Mouse (Mus musculus): Measurements from ENCODE around the gene Sympk.

Sympk gene

DNA sequence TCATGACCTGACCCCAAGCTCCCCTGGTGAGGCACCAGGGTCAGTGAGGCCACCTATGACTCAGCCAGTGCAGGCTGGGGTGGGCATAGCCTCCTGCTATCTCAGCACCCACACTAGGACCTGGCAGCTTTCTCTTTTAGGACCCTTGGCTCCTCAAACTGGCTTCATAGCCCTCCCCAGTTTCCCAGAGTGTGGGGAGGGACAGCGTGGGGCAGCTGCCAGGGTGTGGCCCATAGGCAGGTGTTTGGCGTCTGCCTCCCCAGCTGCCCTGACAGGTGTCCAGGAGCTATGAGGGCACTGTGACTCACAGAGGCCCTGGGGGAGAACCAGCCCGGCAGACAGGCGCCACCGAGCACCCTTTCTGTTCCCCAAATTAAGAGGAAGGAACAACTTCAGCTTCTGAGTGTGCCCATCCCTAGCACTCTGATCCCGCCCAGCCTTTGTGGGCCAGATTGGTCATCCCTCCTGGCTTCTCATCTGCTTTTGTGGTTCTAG lies 60.1 kb downstream of the Sympk start:
- DNase-seq = peak in 1 of 2 experiments; percentile 17

DNA sequence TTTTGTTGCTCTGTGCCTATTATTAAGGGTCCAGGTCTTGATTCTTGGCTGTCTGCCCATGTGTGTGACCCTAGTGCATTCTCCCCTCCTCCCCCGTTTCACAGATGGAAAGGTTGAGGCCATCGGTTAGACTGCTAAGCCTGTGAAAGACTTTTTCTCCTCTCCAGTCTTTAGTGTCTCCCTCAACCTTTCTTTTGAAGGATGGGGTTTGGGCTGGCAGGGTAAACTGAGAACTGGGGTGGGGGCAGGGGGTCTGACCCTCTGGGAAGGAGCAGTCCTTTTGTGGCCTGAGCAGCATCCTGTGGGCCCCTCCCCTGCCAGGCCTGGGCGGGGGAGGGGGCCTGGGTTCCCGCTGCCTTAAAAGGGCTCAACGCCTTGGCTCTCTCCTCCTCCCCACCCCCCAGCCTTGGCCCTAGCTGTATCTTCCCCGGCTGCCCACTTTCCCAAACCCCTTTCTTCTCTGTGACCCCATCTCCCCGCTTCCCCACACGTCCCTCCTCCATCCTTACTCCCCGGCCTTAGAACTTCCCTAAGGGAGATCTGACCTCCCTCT lies 60.8 kb downstream of the Sympk start:
- DNase-seq = peak in 1 of 2 experiments; percentile 24

DNA sequence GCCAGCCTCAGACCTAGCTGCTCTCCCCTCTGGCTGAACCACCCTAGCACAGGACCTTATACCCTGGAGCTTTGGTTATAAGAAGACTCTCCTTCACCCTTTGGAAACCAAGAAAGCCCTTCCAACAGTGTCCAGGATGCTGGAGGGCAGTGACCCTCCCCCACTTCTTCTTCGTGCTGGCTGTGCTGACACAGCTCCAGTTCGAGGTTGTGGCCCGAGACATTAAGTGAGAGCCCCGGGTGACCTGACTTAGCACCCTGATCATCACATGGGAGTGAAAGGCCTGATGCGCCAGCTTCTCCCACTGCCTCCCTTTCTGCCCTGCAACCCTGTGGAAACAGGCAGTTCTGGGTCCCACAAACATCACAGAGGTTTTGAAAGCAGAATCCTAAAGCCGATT lies 61.3 kb downstream of the Sympk start:
- no peak for DNase-seq

DNA sequence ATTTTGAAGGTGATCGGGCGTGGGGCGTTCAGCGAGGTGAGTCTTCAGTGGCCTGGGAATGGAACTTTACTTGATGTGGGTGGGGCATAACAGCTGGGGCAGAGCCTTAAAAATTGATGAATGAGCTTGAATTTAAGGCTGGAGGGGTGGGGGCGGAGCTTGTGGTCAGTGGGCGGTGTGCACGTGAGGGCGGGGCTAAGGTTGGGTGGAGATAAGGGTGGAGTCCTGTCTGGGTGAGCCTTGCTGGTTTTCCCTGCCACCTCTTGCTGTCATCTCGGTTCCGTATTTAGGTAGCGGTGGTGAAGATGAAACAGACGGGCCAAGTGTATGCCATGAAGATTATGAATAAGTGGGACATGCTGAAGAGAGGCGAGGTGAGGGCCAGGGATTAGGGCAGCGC lies 61.9 kb downstream of the Sympk start:
- DNase-seq = peak in 1 of 2 experiments; percentile 40

DNA sequence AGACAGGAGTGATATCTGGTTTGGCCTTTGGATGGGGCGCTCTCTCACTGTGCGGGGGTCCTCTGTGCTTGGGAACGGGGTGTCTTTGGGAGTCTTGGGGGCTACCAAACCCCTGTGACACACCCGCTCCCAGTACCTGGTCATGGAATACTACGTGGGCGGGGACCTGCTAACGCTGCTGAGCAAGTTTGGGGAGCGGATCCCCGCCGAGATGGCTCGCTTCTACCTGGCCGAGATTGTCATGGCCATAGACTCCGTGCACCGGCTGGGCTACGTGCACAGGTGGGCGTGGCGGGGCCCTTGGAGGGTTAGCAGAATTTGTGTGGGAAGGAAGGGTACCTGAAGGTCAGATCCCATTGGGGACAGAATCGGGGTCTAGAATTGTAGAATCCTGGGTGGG lies 62.6 kb downstream of the Sympk start:
- DNase-seq = peak in 1 of 2 experiments; percentile 14

DNA sequence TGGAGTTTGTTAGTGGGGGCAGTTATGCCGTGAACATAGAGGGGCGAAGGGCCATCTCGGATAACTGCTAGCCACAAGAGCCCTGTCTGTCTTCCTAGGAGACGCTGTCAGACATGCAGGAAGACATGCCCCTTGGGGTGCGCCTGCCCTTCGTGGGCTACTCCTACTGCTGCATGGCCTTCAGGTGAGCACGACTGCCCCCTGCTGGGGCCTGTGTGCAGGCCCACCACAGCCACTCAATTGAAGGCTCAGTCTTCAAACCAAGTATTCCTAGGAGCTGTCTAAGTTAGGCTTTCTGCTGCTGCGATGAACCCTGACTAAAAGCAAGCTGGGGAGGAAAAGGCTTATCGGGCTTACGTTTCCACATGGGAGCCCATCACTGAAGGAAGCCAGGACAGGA lies 64.6 kb downstream of the Sympk start:
- DNase-seq = peak; percentile 74 to 79

DNA sequence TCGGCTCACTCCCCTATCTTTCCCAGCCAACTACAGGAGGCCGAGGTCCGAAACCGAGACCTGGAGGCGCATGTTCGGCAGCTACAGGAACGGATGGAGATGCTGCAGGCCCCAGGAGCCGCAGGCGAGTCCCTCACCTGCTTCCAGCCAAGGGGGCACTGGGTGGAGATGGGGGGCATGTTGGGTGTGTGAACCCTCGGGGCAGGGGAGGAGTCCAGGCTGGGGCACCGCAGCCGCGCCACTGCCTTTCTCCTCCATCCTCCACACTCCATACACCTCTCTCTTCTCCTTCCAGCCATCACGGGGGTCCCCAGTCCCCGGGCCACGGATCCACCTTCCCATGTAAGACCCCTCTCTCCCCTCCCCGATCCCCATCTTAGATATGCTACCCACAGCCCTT lies 67.7 kb downstream of the Sympk start:
- DNase-seq = no peak

DNA sequence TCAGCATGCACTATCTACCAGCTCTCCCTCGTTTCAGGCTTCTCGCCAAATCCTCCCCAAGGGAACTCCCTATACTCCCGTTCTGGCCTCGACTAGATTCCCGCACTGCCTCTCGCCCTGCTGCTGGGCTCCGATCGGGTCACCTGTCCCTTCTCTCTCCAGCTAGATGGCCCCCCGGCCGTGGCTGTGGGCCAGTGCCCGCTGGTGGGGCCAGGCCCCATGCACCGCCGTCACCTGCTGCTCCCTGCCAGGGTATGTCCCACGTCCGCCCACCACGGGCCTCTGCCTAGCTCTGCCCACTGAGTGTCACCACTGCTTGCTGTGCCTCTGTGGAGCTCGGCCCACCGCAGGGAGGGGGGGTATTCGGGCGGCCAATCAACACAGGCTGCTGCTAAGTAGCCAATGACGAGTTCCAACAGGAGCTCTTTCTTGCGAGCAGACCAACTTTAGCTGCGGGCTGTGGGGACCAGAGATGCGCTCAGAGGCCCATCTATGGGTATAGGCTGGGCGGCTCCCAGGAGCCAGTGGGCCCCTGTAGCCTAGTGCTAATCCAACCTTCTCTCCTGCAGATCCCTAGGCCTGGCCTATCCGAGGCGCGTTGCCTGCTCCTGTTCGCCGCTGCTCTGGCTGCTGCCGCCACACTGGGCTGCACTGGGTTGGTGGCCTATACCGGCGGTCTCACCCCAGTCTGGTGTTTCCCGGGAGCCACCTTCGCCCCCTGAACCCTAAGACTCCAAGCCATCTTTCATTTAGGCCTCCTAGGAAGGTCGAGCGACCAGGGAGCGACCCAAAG lies 68.4 kb downstream of the Sympk start:
- DNase-seq = peak; percentile 61 to 65

DNA sequence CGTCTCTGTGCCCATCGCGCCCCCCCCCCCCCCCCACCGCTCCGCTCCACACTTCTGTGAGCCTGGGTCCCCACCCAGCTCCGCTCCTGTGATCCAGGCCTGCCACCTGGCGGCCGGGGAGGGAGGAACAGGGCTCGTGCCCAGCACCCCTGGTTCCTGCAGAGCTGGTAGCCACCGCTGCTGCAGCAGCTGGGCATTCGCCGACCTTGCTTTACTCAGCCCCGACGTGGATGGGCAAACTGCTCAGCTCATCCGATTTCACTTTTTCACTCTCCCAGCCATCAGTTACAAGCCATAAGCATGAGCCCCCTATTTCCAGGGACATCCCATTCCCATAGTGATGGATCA lies 69.0 kb downstream of the Sympk start:
- peak; percentile 86 for DNase-seq

DNA sequence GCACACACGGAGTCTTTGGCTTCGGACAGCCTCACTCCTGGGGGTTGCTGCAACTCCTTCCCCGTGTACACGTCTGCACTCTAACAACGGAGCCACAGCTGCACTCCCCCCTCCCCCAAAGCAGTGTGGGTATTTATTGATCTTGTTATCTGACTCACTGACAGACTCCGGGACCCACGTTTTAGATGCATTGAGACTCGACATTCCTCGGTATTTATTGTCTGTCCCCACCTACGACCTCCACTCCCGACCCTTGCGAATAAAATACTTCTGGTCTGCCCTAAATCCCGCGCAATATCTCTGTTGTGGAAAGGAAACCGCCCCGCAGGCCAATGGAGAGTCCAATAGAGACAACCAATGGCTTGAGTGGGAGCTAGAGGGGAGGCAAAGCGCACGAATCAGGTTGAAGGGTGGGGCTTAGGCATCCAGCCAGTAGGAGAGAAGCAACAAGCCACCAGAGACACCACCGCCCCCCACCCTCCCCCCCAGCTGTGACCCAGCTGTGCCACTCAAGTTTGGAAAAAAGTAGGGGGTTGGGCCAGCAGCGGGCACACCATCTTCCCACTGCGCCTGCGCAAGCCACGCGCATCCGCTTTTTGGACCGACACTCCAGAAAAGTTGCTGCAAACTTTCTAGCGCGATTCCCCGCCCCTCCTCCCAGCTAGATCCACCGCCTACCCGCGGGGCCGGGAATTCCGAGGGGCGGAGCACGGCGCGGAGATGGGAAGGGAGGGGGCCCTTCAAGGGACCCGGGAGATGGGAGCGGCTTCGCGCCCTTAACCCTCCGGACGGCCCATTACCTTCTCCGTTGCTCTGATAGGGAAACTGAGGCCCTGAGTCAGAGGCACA lies 69.6 kb downstream of the Sympk start:
- peak; percentile 85 for DNase-seq

DNA sequence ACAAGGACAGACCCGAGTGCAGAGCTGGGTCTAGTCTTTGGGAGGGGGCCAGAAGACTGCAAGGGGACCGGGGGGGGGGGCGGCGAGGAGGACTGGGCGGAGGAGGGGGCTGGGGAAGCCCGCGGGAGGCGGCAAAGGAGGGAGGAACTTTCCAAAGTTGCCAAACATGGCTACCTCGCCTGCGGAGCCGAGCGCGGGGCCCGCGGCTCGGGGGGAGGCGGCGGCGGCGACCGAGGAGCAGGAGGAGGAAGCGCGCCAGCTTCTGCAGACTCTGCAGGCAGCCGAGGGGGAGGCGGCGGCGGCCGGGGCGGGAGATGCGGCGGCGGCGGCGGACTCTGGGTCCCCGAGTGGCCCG lies 70.3 kb downstream of the Sympk start, which contains the start of gene Six5:
Six5 (plus strand) TSS at position 124 of the 355 bp plus-strand sequence.
- DNase-seq = peak; percentile 57 to 59

DNA sequence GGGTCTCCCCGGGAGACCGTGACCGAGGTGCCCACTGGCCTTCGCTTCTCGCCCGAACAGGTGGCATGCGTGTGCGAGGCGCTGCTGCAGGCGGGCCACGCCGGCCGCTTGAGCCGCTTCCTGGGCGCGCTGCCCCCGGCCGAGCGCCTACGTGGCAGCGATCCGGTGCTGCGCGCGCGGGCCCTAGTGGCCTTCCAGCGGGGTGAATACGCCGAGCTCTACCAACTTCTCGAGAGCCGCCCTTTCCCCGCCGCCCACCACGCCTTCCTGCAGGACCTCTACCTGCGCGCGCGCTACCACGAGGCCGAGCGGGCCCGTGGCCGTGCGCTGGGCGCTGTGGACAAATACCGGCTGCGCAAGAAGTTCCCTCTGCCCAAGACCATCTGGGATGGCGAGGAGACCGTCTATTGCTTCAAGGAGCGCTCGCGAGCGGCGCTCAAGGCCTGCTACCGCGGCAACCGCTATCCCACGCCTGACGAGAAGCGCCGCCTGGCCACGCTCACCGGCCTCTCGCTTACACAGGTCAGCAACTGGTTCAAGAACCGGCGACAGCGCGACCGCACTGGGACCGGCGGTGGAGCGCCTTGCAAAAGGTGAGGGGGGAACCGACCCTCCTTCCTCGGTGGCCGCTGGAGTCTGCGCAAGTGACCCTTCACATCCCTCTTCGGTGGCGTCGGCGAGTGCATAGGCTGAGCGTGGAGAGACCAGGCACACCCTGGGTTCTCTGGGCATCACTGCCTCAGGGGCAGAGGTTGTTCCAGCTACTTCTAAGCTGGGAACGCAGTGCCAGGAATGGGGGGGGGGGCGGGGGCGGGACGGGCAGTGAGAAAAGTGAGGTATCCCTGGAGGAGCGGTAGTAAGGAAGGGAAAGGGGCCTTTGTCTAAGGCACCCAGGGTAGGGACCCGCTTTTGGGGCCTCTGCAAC lies 70.9 kb downstream of the Sympk start:
- peak; percentile 49 to 61 for DNase-seq

DNA sequence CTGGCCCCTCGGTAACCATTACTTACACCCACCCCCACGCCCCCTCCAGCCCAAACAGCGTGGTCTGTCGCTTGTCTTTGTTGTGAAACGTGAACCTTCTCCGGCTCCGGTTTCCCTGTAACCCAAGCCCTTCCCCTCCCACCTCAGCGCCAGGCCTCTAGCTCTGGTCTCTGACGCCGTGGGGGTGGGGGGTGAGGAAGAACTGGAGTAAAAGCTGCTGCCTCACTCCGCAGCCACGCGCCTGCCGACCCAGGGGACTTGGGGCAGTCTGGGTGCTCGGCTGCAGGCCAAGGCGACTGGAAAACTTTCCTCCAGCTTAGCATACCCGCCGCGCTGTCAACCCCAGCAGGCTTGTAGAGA lies 71.6 kb downstream of the Sympk start:
- peak; percentile 47 to 65 for DNase-seq

DNA sequence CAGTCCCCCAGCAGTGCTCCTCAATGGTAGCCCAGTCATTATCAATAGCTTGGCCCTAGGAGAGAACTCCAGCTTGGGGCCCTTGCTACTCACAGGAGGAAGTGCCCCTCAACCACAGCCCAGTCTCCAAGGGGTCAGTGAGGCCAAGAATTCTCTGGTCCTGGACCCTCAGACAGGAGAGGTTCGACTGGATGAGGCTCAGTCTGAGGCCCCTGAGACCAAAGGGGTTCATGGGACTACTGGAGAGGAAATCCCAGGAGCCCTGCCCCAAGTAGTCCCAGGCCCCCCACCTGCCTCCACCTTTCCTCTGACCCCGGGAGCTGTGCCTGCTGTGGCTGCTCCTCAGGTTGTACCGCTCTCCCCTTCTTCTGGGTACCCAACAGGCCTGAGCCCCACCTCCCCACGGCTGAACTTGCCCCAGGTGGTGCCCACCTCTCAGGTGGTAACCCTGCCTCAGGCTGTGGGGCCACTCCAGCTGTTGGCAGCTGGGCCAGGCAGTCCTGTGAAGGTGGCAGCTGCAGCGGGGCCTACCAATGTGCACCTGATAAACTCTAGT lies 72.3 kb downstream of the Sympk start:
- DNase-seq = peak in 1 of 2 experiments; percentile 13

DNA sequence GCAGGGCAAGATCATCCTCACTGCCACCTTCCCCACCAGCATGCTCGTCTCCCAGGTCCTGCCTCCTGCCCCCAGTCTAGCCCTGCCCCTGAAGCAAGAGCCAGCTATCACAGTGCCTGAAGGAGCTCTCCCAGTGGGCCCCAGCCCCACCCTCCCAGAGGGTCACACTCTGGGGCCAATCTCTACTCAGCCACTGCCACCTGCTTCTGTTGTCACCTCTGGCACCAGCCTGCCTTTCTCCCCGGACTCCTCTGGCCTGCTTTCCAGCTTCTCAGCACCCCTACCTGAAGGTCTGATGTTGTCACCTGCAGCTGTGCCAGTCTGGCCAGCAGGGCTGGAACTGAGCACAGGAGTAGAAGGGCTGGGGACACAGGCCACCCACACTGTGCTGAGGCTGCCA lies 73.0 kb downstream of the Sympk start:
- DNase-seq = peak in 1 of 2 experiments; percentile 5

DNA sequence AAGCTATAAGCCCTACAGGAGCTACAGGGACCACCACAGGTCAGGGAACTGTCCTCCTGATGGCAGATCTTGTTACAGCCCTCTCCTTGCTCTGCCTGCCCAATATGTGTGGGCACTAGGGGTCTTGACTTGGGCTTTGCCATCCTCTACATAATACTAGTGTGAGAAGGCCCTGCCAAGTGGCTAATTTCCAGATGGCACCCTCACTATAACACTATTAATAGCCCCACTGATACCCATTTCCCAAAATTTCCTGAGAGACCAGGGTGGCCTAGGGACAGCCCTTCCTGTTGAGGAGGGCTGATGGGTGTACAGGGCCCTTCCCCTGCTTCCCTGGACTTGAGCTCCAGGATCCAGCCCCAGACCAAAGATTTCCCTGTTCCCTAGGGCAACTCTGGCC lies 73.7 kb downstream of the Sympk start:
- peak in 1 of 2 experiments; percentile 55 for DNase-seq

DNA sequence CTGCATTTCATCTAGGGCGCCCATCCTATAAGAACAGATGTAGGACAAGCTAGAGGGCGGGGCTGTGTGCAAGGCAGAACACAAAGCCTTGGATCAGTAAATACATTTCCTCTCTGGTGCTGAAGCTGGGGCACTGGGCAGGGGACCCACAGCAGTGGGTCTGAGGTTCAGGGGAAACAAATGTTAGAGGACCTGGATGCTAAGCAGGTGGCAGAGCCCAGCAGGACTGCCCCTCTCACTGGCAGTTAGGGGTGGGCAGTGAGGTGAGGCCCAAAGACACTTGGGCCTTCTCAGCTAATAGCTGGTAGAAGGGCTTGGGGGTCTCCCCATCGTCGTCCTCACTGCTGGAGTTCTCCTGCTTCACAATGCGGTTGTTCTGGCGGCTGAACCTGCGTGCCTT lies 74.6 kb downstream of the Sympk start:
- DNase-seq = no peak

DNA sequence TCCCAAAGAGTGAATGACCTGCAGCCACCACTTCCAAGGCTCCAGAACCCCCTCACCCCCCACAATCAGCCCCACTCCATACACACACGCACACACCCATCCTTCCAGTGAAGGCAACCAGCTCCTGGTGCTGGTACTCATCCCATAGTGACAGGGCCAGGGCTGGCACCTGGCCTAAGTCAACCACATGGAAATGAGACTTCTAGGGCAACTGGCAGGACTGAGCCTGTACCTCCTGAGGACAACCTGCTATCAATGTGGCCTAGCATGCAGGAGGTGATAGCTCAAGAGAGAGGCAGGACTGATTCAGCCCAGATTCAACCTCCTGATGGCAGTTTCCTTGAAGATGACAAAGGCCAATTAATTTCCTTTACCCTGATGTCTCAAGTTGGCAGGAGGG lies 76.1 kb downstream of the Sympk start:
- peak in 1 of 2 experiments; percentile 9 for DNase-seq

DNA sequence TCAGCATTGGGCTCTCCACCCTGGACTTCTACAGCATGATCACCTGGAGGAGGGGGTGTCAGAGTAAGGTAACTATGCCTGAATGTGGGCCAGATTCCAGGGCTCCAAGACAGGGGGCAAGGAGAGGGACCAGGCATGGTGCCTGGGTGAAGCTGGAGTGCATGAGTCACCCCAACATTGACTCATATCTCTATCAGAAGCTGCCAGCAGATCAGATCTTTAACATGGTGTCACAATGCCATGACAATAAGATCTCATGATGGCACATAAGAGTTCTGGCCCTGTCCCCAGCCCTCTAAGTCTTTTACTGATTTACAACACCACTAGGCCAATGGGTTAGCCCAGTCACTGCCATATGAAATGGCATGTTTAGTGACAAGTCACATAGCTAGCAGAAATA lies 79.6 kb downstream of the Sympk start:
- no peak for DNase-seq

All from cerebellum, postnatal 10 days (tissue).